Mouse (Mus musculus) small intestine, adult 2 months (tissue): ENCODE results near the gene Cox7a1. TPM values are rescaled to one million over a fixed set of nuclear protein-coding genes. Genes with fewer than 3 reads are reported as not detected.
A peak's percentile ranks its signal among the peaks of the same experiment; 100 is the strongest.

Experiments used
- H3K27ac ChIP-seq: fragments of 200-500 bp; 2 replicates; pipeline ENCODE4 v1.5.1; 2012; ENCODE audit warnings: low read depth, low read length, control low read depth, inconsistent platforms; ENCODE audit not compliant: insufficient read depth
- H3K27me3 ChIP-seq: fragments of 200-500 bp; 2 replicates; pipeline ENCODE4 v1.6.1; 2012; ENCODE audit warnings: mild to moderate bottlenecking, moderate library complexity, low read length, inconsistent platforms; ENCODE audit not compliant: control insufficient read depth, insufficient read depth
- H3K36me3 ChIP-seq: fragments of 200-500 bp; 2 replicates; pipeline ENCODE4 v1.6.1; 2012; ENCODE audit warnings: mild to moderate bottlenecking, low read length, control low read depth, inconsistent platforms; ENCODE audit not compliant: control insufficient read depth, insufficient read depth
- H3K4me1 ChIP-seq: fragments of 200-500 bp; 2 replicates; pipeline ENCODE4 v1.6.1; 2012; ENCODE audit warnings: low read length, inconsistent platforms, mixed read lengths; ENCODE audit not compliant: control insufficient read depth, insufficient read depth, insufficient read length
- H3K4me3 ChIP-seq: fragments of 200-500 bp; 2 replicates; pipeline ENCODE4 v1.5.1; 2012; ENCODE audit warnings: low read depth, mild to moderate bottlenecking, control low read depth, inconsistent platforms, low read length, moderate library complexity
- CTCF ChIP-seq: fragments of 200-500 bp; IDR thresholded peaks from 2 replicates; pipeline ENCODE4 v1.5.1; 2012; ENCODE audit warnings: low read depth, mild to moderate bottlenecking, control low read depth, inconsistent platforms, low read length, moderate library complexity, mixed read lengths; ENCODE audit not compliant: insufficient replicate concordance, insufficient read length; ENCODE audit errors: extremely low read depth
- POLR2A ChIP-seq: fragments of 200-500 bp; IDR thresholded peaks from 2 replicates; pipeline ENCODE4 v1.6.1; 2012; ENCODE audit warnings: low read depth, mild to moderate bottlenecking, control low read depth, inconsistent platforms, low read length, moderate library complexity
- WGBS: fragments of 180-500 bp; shearing (Covaris S2); methylation state at CpG from one replicate; pipeline ENCODE4 v1.1.7; 2018; 5-methylcytosine and 5-hydroxymethylcytosine counted together
- polyA plus RNA-seq: library from polyadenylated mRNA; depleted of rRNA; stranded (reverse); fragments of >200 nt; gene quantifications from 2 replicates; pipeline ENCODE4 v1.2.3, GENCODE M21; 2012

Cox7a1 gene
- polyA plus RNA-seq, 1 experiment, result 165 TPM

GRCm38 (mm10) chr7:30194101-30194831 is 10.3 kb downstream of the Cox7a1 start:
- WGBS, result under 1% methylated on average over 26 of the region's 26 CpGs
- peak overlapping the region; percentile 94 for H3K27ac ChIP-seq

DNA sequence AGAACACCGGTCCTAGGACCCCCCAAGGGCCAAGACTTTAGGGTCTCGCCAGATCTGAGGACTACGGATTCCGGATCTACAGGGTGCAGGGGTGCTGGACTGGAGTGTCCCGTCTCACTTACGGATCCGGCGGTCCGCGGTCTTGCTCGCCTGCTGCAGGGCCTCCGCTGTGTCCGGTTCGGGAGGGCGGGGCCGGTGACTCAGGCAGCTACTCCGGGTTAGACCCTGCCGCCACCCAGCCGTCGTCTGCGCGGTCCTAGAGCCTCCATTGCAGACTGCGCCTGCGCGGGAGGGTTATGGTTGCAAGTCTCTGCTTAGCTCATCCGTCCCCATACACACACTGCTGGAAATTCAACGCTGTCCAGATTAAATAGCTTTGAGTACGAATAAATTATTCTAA is 10.9 kb downstream of the Cox7a1 start:
- Histone ChIP-seq H3K27ac (peak overlapping the region; percentile 94), H3K4me3 (peak overlapping the region; percentile 86), H3K27me3 (no peaks in the 10 kb centered on the region), H3K4me1 (peaks cover 24% of the 10 kb centered on the region), H3K36me3 (peaks cover 24% of the 10 kb centered on the region)
- TF ChIP-seq POLR2A (peak; percentile 78), CTCF (no peak)
- WGBS, result under 1% methylated on average over 28 of the region's 28 CpGs

More at GRCm38 (mm10) chr7:30194101-30194831, 10.3 kb downstream of the Cox7a1 start:
- H3K36me3 ChIP-seq, result peaks cover 28% of the 10 kb centered on the region
- H3K27me3 ChIP-seq, result no peaks in the 10 kb centered on the region
- TF ChIP-seq POLR2A, result no peak
- TF ChIP-seq CTCF, result no peak
- H3K4me1 ChIP-seq, result peaks cover 24% of the 10 kb centered on the region
- peak overlapping the region; percentile 86 for H3K4me3 ChIP-seq

GRCm38 (mm10) chr7:30195461-30195860 is 11.5 kb downstream of the Cox7a1 start:
- TF ChIP-seq POLR2A, result no peak
- TF ChIP-seq CTCF, result no peak
- no peak overlapping the region for H3K27ac ChIP-seq
- 59% methylated on average over 6 of the region's 6 CpGs for WGBS
- no peak overlapping the region for H3K4me3 ChIP-seq
- H3K36me3 ChIP-seq, result peaks cover 19% of the 10 kb centered on the region
- H3K4me1 ChIP-seq, result peaks cover 24% of the 10 kb centered on the region
- H3K27me3 ChIP-seq, result no peaks in the 10 kb centered on the region

- Histone ChIP-seq H3K27ac (0 out of 2 replicates have a peak overlapping the region, but pooled peaks have one; percentile 0), H3K27me3 (no peaks in the 10 kb centered on the region), H3K36me3 (peaks cover 17% of the 10 kb centered on the region), H3K4me3 (no peak overlapping the region), H3K4me1 (peaks cover 24% of the 10 kb centered on the region)
- TF ChIP-seq POLR2A (no peak), CTCF (no peak)
- WGBS, result 33% methylated on average over 6 of the region's 6 CpGs
Measured at GRCm38 (mm10) chr7:30196171-30196570, 12.2 kb downstream of the Cox7a1 start.

DNA sequence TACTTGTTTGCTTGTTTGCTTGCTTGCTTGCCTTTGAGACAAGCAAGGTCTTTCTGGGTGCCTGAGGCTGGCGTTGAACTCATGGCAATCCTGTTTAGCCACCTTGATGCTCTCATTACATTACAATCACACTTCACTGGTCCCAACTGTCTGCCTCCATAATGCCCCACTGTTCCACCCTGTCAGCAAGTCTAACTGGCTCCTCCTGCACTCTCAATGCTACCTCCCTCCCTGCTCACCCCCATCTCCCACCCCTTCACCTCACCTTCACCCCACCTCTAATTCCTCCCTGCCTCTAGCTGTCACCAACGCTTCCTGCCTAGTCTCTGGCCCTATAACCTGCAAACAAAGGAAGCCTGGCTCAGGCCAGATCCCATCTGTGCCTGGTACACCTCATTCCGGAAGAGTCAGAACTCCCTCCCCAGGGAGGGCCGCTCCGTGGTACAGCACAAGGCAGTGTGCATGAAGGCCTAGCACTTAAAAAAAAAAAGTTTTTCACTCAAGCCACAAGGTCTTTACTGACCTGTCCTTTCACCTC is 13.7 kb downstream of the Cox7a1 start:
- Histone ChIP-seq H3K27me3 (no peaks in the 10 kb centered on the region), H3K4me3 (no peak overlapping the region), H3K36me3 (peaks cover 3% of the 10 kb centered on the region), H3K4me1 (peaks cover 24% of the 10 kb centered on the region), H3K27ac (no peak overlapping the region)
- TF ChIP-seq CTCF (no peak), POLR2A (no peak)
- WGBS, result 70% methylated on average over 5 of the region's 5 CpGs

DNA sequence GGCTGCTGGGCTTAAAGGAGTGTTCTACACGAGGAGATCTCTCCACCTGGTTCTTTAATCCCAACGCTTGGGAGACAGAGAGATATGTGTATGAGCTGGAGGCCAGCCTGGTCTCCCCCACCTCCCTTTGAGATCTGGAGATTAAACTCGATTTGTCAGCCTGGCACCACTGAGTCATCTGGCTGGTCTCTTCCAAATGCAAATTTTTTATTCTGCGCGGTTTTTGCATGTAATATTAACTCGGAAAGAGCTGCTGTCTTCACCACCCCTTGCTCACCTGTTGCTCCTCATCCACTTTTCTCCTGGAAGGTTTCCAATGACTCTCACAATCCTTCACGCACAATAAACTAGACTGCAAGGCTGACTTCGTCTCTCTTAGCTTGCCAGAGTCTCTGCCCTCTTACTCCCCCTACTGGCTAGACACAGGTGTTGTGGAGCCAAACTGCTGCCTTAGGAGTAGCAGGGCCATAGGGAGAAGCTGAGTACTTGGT is 14.6 kb downstream of the Cox7a1 start, which contains the start of gene Capns1:
Gene Capns1, minus strand, starts transcription at position 331 of the 491 bp plus-strand sequence.
- TF ChIP-seq CTCF (peak; percentile 78; the same call in 1 of the 2 replicates), POLR2A (no peak)
- no peaks in the 10 kb centered on the region for H3K36me3 ChIP-seq
- H3K4me1 ChIP-seq, result peaks cover 20% of the 10 kb centered on the region
- H3K4me3 ChIP-seq, result no peak within 1 kb of the TSS
- H3K27ac ChIP-seq, result no peak within 1 kb of the TSS
- H3K27me3 ChIP-seq, result no peaks in the 10 kb centered on the region
- WGBS, result 5% methylated on average over 8 of the region's 8 CpGs

DNA sequence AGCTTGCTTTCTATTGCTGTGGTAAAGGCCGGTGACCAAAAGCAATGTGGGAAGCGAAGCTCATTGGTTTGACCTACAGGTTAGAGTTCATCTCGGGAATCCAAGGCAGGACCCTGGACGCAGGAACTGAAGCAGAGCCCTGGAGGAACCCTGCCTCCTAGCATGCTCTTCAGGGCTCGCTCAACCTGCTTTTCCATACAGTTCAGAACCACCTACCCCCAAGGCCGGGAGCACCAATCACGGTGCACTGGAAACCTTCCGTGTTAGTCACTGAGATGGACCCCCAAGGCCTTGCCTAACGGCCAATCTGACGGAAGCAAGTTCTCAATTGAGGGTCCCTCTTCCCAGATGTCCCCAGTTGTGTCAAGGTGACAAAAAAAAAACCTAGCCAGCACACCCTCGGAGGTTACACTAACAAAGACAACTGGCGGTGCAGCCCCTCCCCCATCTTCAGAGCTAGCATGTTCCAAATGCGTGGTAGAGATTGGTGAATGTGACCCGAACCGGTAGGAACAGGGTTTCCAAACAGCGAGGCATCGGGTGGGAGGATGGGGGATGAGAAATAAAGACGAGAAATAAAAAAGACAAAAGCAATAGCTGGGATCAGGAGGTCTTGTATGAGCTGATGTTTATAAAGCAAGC is 15.7 kb downstream of the Cox7a1 start:
- Histone ChIP-seq H3K36me3 (no peaks in the 10 kb centered on the region), H3K4me3 (no peak overlapping the region), H3K27me3 (no peaks in the 10 kb centered on the region), H3K27ac (no peak overlapping the region), H3K4me1 (peaks cover 20% of the 10 kb centered on the region)
- WGBS, result 80% methylated on average over 18 of the region's 18 CpGs
- TF ChIP-seq POLR2A, result no peak
- TF ChIP-seq CTCF, result no peak
